Mouse (Mus musculus) heart, embryonic 14.5 days (tissue): Measurements from ENCODE around the gene Ybx2. TPM values are rescaled to one million over a fixed set of nuclear protein-coding genes. Genes with fewer than 3 reads are reported as not detected.

Source experiments
- ATAC-seq: fragments of 200-750 bp; cut with Nextera tagmentation; 2 replicates; pipeline ENCODE4 v1.8.0; 2017; ENCODE audit warnings: low read depth, moderate TSS enrichment; ENCODE audit not compliant: insufficient number of reproducible peaks, insufficient read depth, low FRiP score
- H3K27ac ChIP-seq, 2 experiments: fragments of 200-500 bp in 1 of 2; fragments of 300-500 bp in 1 of 2; sonication (generic) in 1 of 2; replicated peaks in 1 of 2; 2 replicates each; pipeline ENCODE4 v1.5.1; 2012 to 2014; ENCODE audit warnings: low read depth in 2 of 2, low read length in 2 of 2, control low read depth in 1 of 2, mild to moderate bottlenecking in 1 of 2, mixed read lengths in 1 of 2; ENCODE audit not compliant: control insufficient read depth in 1 of 2, insufficient read depth in 1 of 2
- H3K27me3 ChIP-seq: fragments of 300-500 bp; sonication (generic); 2 replicates; pipeline ENCODE4 v1.6.1; 2014; ENCODE audit warnings: mild to moderate bottlenecking, low read length, control low read depth; ENCODE audit not compliant: control insufficient read depth, insufficient read depth
- H3K36me3 ChIP-seq: fragments of 300-500 bp; sonication (generic); 2 replicates; pipeline ENCODE4 v1.6.1; 2014; ENCODE audit warnings: mild to moderate bottlenecking, control low read depth, low read length, mixed read lengths; ENCODE audit not compliant: control insufficient read depth, insufficient read depth
- H3K4me1 ChIP-seq, 2 experiments: fragments of 200-500 bp in 1 of 2; fragments of 300-500 bp in 1 of 2; sonication (generic) in 1 of 2; 2 replicates each; pipeline ENCODE4 v1.6.1; 2012 to 2014; ENCODE audit warnings: low read length in 2 of 2, control low read depth in 1 of 2, mixed read lengths in 1 of 2; ENCODE audit not compliant: control insufficient read depth in 2 of 2, insufficient read depth in 2 of 2
- H3K4me2 ChIP-seq: fragments of 300-500 bp; sonication (generic); 2 replicates; pipeline ENCODE4 v1.6.1; 2014; ENCODE audit warnings: mild to moderate bottlenecking, low read length
- H3K4me3 ChIP-seq, 2 experiments: fragments of 200-500 bp in 1 of 2; fragments of 300-500 bp in 1 of 2; sonication (generic) in 1 of 2; 2 replicates each; pipeline ENCODE4 v1.5.1; 2012 to 2014; ENCODE audit warnings: low read length in 2 of 2, mild to moderate bottlenecking in 2 of 2, control low read depth in 1 of 2, low read depth in 1 of 2, moderate library complexity in 1 of 2; ENCODE audit not compliant: control insufficient read depth in 1 of 2, insufficient read depth in 1 of 2
- H3K9ac ChIP-seq: fragments of 300-500 bp; sonication (generic); 2 replicates; pipeline ENCODE4 v1.6.1; 2014; ENCODE audit warnings: mild to moderate bottlenecking, low read length
- H3K9me3 ChIP-seq: fragments of 300-500 bp; sonication (generic); 2 replicates; pipeline ENCODE4 v1.6.1; 2016; ENCODE audit warnings: low read length, control low read depth; ENCODE audit not compliant: control insufficient read depth
- WGBS: fragments of 180-500 bp; shearing (Covaris S2); extraction: QIAGEN DNeasy Blood & Tissue Kit; methylation state at CpG from one replicate; pipeline ENCODE4 v1.1.7; 2014; 5-methylcytosine and 5-hydroxymethylcytosine counted together
- polyA plus RNA-seq: library from polyadenylated mRNA; unstranded; fragments of >200 nt; fragmentation: Nextera tagmentation; extraction: Ambion mirVana; gene quantifications from 2 replicates; pipeline ENCODE4 v1.2.1, GENCODE M21; 2014

The Ybx2 gene
- polyA plus RNA-seq, 1 experiment from 2014 or later, result 7.3 TPM

DNA sequence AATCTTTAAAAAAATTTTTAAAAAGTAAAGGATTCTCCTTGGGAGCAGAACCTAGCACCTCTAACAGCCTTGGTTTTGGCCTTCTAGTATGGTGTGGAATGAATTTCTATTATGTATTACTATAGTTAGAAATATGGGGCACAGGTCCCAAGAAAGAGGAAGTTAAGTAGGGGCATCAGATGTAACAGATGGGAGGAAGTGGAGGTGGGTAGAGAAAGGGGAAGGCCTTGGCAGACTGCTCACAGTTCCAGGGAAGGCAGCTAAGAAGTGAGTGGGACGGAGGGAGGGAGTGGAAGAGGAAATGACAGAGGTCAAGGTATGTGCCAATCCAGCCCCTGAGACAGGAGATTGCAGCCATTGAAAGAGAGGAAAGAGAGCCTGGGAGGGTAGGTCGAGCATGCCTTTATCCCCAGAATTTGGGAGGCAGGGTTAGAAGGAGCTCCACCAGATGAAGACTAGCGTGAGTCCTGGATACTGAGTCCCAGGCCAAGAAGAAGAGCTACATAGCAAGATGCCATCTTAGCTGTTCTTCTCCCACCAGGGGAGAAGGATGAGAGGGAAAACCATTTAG lies 4.5 kb upstream of the Ybx2 start:
- Histone ChIP-seq H3K9ac (no peak overlapping the region), H3K4me1 (peaks cover 2 to 4% of the 10 kb centered on the region in 2 experiments; a peak in 3 of 4 replicates), H3K27ac (no peak overlapping the region), H3K9me3 (no peaks in the 10 kb centered on the region), H3K4me3 (no peak overlapping the region), H3K27me3 (no peaks in the 10 kb centered on the region), H3K4me2 (no peak overlapping the region), H3K36me3 (no peaks in the 10 kb centered on the region)
- no peak for ATAC-seq
- WGBS, result 55% methylated on average over 3 of the region's 3 CpGs

DNA sequence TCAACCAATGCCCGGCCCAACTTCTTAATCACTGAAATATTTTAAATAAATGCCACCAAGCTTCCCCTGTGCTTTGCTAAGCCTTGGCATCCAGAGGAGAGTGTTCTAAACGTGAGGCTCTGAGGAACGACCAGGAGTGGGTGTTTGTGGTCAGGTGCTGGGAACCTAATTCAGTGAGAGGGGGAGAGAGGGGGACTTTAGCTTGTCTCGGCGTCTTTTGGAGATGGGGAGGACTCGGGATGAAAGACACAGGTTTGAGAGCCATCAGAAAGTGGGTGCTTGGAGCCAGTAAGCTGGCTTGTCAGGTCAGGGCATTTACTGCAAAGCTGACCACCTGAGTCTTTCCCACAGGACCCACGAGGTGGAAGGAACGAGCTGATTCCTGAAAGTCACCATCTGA lies 3.8 kb upstream of the Ybx2 start:
- no peak overlapping the region for H3K4me3 ChIP-seq

DNA sequence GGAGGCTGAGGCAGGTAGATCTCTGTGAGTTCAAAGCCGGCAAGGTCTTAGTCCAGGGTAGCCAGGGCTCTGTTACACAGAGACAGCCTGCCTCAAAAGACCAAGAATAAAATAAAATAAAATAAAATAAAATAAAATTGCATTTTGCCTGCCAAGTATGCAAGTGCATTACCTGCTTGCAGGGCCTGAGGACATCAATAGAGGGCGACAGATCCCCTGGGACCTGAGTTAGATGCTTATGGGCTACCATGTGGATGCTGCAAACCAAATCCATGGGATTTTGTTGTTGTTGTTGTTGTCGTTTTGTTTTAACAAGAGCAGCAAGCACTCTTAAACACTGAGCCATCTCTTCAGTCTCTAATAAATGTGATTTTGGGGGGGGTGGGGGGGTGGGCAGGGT lies 3.3 kb upstream of the Ybx2 start:
- WGBS, result 24% methylated on average over 3 of the region's 3 CpGs
- H3K27ac ChIP-seq, result no peak overlapping the region
- H3K9ac ChIP-seq, result no peak overlapping the region
- peaks cover 3% of the 10 kb centered on the region; the same call in 1 of the 2 replicates for H3K27me3 ChIP-seq
- H3K9me3 ChIP-seq, result no peaks in the 10 kb centered on the region
- no peaks in the 10 kb centered on the region for H3K36me3 ChIP-seq
- no peak for ATAC-seq
- no peak overlapping the region for H3K4me2 ChIP-seq
- peaks cover 13 to 16% of the 10 kb centered on the region in 2 experiments for H3K4me1 ChIP-seq
- H3K4me3 ChIP-seq, result no peak overlapping the region

More for the DNA sequence above, 3.8 kb upstream of the Ybx2 start:
- peaks cover 8 to 12% of the 10 kb centered on the region in 2 experiments for H3K4me1 ChIP-seq
- no peak overlapping the region for H3K27ac ChIP-seq
- peaks cover 2% of the 10 kb centered on the region; the same call in 1 of the 2 replicates for H3K27me3 ChIP-seq
- no peak for ATAC-seq
- no peak overlapping the region for H3K4me2 ChIP-seq
- H3K9ac ChIP-seq, result no peak overlapping the region
- WGBS, result 56% methylated on average over 8 of the region's 8 CpGs
- H3K36me3 ChIP-seq, result no peaks in the 10 kb centered on the region
- no peaks in the 10 kb centered on the region for H3K9me3 ChIP-seq

DNA sequence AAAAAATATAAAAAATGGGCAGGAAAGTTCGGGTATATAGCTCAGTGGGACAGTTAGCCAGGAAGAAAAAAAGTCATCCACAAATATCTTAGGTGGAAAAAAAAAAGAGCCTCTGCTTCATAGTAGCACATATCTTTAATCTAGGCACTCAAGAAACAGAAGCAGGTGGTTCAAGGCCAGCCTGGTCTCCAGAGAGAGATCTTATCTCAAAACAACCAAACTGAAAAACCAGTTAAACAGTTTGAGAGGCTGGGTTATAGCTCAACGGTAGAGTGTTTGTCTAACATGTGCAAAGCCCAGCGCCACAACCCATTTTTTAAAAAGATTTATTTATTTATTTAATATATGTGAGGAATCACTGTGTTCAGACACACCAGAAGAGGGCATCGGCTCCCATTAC lies 2.5 kb upstream of the Ybx2 start:
- Histone ChIP-seq H3K4me2 (no peak overlapping the region), H3K9me3 (no peaks in the 10 kb centered on the region), H3K36me3 (no peaks in the 10 kb centered on the region), H3K27me3 (peaks cover 6% of the 10 kb centered on the region; the same call in 1 of the 2 replicates), H3K9ac (no peak overlapping the region), H3K27ac (no peak overlapping the region), H3K4me3 (no peak overlapping the region), H3K4me1 (peaks cover 19 to 23% of the 10 kb centered on the region in 2 experiments)
- no peak for ATAC-seq
- 73% methylated on average over 4 of the region's 4 CpGs for WGBS

DNA sequence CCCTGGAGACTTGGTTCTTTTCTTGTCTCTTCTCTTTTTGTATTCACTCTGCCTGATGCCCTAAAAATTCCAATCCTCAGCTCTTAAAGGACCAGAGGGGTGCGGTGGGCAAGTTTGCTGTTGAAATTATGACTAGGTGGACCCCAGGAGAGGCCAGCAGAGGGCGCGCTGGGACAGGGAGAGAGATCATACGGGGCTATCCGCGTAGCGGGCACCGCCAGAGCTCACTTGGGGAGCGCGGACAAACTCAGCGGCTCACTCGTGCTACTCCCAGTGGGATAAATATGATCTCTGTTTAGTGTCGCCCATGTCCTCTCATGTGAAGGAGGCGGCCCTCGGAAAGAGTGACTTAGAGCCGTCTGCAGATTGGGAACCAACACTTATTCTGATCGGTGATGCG lies 1.4 kb upstream of the Ybx2 start:
- Histone ChIP-seq H3K36me3 (no peaks in the 10 kb centered on the region), H3K4me2 (peak overlapping the region; percentile 58), H3K9ac (0 out of 2 replicates have a peak overlapping the region, but pooled peaks have one; percentile 4), H3K9me3 (no peaks in the 10 kb centered on the region), H3K27ac (no peak overlapping the region), H3K27me3 (peaks cover 17% of the 10 kb centered on the region; the same call in 1 of the 2 replicates), H3K4me1 (peaks cover 20 to 27% of the 10 kb centered on the region in 2 experiments), H3K4me3 (peak overlapping the region in 1 of 2 experiments; percentile 5; a peak in 1 of 4 replicates)
- 0 out of 2 replicates have a peak, but pooled peaks have one; percentile 46 for ATAC-seq
- WGBS, result under 1% methylated on average over 18 of the region's 18 CpGs

DNA sequence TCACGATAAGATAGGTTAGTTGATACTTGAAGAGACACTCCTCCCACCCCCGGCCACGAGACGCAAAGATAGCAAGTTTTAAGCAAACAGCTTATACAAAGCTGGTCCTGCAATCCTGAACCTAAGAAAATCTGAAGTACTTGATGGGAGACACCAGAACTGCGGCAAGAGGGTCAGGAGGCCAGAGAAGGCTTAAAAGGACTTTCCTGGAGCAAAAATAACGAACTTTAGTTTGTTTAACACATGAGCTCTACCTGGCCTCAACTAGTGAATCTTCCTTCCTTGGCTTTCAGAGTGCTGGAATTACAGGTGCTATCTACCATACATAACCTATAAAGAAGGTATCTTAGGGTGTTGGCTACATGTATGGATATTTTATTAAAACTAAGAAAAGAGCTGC lies 915 bp upstream of the Ybx2 start:
- H3K36me3 ChIP-seq, result no peaks in the 10 kb centered on the region
- H3K27ac ChIP-seq, result no peak overlapping the region
- H3K4me2 ChIP-seq, result peak overlapping the region; percentile 58
- ATAC-seq, result no peak
- H3K4me3 ChIP-seq, result peak overlapping the region in 1 of 2 experiments; percentile 5; a peak in 1 of 4 replicates
- WGBS, result 16% methylated on average over 6 of the region's 6 CpGs
- H3K9me3 ChIP-seq, result no peaks in the 10 kb centered on the region
- no peak overlapping the region for H3K9ac ChIP-seq
- H3K4me1 ChIP-seq, result peaks cover 20 to 27% of the 10 kb centered on the region in 2 experiments
- H3K27me3 ChIP-seq, result peaks cover 22% of the 10 kb centered on the region; the same call in 1 of the 2 replicates

DNA sequence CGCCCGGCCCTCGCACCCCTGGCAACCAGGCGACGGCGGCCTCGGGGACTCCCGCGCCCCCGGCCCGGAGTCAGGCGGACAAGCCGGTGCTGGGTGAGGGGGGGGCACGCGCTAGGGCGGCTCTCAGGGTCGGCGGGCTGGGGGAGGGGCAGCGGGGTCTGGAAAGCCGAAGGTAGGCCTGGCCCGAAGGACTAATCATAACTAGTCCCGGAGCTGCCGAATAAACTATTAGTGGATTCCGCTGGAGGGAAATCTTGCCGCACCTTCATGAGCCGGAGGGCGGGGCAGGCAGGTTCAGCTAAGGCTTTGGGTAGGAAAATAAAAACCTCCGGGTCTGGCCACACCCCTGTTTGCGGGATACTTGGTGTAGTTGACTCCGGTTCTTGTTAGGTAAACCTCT lies 560 bp downstream of the Ybx2 start:
- Histone ChIP-seq H3K27me3 (peaks cover 23% of the 10 kb centered on the region; the same call in 1 of the 2 replicates), H3K4me2 (peak overlapping the region; percentile 99), H3K9me3 (no peaks in the 10 kb centered on the region), H3K4me3 (peak overlapping the region; percentile 48 to 57), H3K36me3 (no peaks in the 10 kb centered on the region), H3K27ac (peak overlapping the region in 1 of 2 experiments; percentile 28; a peak in 1 of 4 replicates), H3K4me1 (peaks cover 20 to 27% of the 10 kb centered on the region in 2 experiments), H3K9ac (peak overlapping the region; percentile 77)
- WGBS, result 2% methylated on average over 29 of the region's 30 CpGs
- 0 out of 2 replicates have a peak, but pooled peaks have one; percentile 14 for ATAC-seq
